Mouse (Mus musculus) cerebellum, adult 2 months (tissue): Measurements from ENCODE around the gene BC107364. TPM values are rescaled to one million over a fixed set of nuclear protein-coding genes. Genes with fewer than 3 reads are reported as not detected.
"Not testable (repeated sequence)": the region's sequence is repeated elsewhere in the genome, so short reads cannot be mapped to it uniquely, and the experiment has no call there.

Experiments used
- DNase-seq, 2 experiments: peaks; one replicate each; pipeline ENCODE4 v3.0.0; 2021
- H3K27ac ChIP-seq: fragments of 200-500 bp; 2 replicates; pipeline ENCODE4 v1.5.1; 2012; ENCODE audit warnings: low read length, control low read depth, inconsistent platforms; ENCODE audit not compliant: insufficient read depth
- H3K27me3 ChIP-seq: fragments of 200-500 bp; 2 replicates; pipeline ENCODE4 v1.6.1; 2012; ENCODE audit warnings: inconsistent platforms, mild to moderate bottlenecking, low read length, moderate library complexity; ENCODE audit not compliant: control insufficient read depth, insufficient read depth
- H3K4me1 ChIP-seq: fragments of 200-500 bp; 2 replicates; pipeline ENCODE4 v1.6.1; 2011; ENCODE audit warnings: low read length; ENCODE audit not compliant: control insufficient read depth, insufficient read depth
- H3K4me3 ChIP-seq: fragments of 200-500 bp; replicated peaks from 2 replicates; pipeline ENCODE3; 2011; ENCODE audit warnings: mild to moderate bottlenecking, low read depth, low read length, control low read depth; ENCODE audit not compliant: insufficient read depth
- CTCF ChIP-seq: fragments of 200-500 bp; IDR thresholded peaks from 2 replicates; pipeline ENCODE4 v1.5.1; 2011; ENCODE audit warnings: low read depth, mild to moderate bottlenecking, control low read depth, low read length, moderate library complexity, borderline replicate concordance; ENCODE audit not compliant: insufficient read depth
- POLR2A ChIP-seq: fragments of 200-500 bp; IDR thresholded peaks from 2 replicates; pipeline ENCODE4 v1.6.1; 2011; ENCODE audit warnings: low read length, control low read depth, borderline replicate concordance; ENCODE audit not compliant: insufficient read depth
- WGBS: fragments of 180-500 bp; shearing (Covaris S2); methylation state at CpG from one replicate; pipeline ENCODE4 v1.1.7; 2018; 5-methylcytosine and 5-hydroxymethylcytosine counted together
- polyA plus RNA-seq: library from polyadenylated mRNA; depleted of rRNA; stranded (reverse); fragments of >200 nt; gene quantifications from 2 replicates; pipeline ENCODE4 v1.2.3, GENCODE M21; 2012

Gene BC107364
- polyA plus RNA-seq, 1 experiment, result not detected

GRCm38 (mm10) chr3:96496216-96496615 is 44.1 kb upstream of the BC107364 start:
- no peak overlapping the region for H3K4me3 ChIP-seq
- TF ChIP-seq CTCF (no peak), POLR2A (no peak)
- 75% methylated on average over 7 of the region's 7 CpGs for WGBS
- no peak for DNase-seq
- no peak overlapping the region for H3K27ac ChIP-seq
- H3K27me3 ChIP-seq, result no peaks in the 10 kb centered on the region
- H3K4me1 ChIP-seq, result no peaks in the 10 kb centered on the region

DNA sequence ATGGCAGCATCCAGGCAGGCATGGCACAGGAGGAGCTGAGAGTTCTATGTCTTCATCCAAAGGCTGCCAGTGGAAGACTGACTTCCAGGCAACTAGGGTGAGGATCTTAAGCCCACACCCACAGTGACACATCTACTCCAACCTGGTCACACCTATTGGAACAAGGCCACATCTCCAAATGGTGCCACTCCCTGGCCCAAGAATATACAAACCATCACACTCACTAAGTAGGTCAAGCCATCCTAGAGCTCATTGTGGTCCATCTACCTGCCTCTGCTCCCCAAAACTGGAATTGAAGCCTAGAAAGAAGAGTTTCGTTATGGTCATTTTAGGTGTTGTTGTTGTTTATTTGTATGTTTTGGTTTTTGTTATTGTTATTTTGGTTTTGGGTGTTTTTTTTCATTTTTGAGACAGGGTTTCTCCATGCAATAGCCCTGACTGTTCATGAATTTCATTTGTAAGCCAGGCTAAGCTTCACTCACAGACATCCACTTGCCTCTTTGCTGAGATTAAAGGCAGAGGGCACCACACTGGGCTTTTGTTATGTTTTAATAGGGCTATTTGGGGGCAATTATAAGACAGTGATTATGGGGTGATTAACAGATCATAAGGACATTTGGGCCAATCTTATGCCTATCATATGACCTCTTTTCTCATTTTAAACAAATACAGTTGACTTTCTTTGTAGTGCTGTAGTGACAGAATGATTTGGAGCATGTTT is 43.5 kb upstream of the BC107364 start:
- Histone ChIP-seq H3K27ac (no peak overlapping the region), H3K27me3 (no peaks in the 10 kb centered on the region), H3K4me3 (no peak overlapping the region), H3K4me1 (no peaks in the 10 kb centered on the region)
- no peak for DNase-seq
- TF ChIP-seq POLR2A, result no peak
- no peak for TF ChIP-seq CTCF
- WGBS, result 100% methylated on average over 1 of the region's 1 CpGs

DNA sequence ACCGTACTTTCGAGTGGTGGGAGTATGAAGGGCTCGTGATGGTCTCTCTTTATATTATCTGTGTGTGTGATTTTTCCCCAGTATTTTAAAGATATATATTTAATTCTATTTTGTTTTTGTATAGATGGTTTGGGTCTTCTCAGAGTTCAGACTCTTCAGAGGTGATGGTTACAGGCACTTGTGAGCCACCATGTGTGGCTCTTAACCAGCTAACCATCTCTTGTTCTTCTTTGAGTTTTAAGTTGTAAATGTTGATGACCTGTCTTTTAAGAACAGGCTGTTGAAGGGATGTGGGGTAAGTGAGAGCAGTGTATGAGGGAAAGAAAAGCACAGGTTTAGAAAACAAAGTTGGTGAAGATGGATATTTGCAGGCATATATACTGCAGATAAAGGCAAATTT is 42.8 kb upstream of the BC107364 start:
- TF ChIP-seq POLR2A, result no peak
- no peak for TF ChIP-seq CTCF
- WGBS, result 97% methylated on average over 3 of the region's 3 CpGs
- Histone ChIP-seq H3K4me3 (no peak overlapping the region), H3K4me1 (no peaks in the 10 kb centered on the region), H3K27ac (no peak overlapping the region), H3K27me3 (no peaks in the 10 kb centered on the region)
- no peak for DNase-seq

GRCm38 (mm10) chr3:96494456-96494855 is 42.4 kb upstream of the BC107364 start:
- H3K27me3 ChIP-seq, result not testable (repeated sequence)
- WGBS, result over 99% methylated on average over 8 of the region's 11 CpGs

GRCm38 (mm10) chr3:96489636-96490035 is 37.5 kb upstream of the BC107364 start:
- peak in 1 of 2 experiments; percentile 41 for DNase-seq
- not testable (repeated sequence) for H3K27me3 ChIP-seq, H3K4me1 ChIP-seq, H3K4me3 ChIP-seq
- WGBS, result 28% methylated on average over 7 of the region's 8 CpGs
- H3K27ac ChIP-seq, result peak overlapping the region; percentile 93; the same call in 1 of the 2 replicates

More at GRCm38 (mm10) chr3:96494456-96494855, 42.4 kb upstream of the BC107364 start:
- not testable (repeated sequence) for DNase-seq, H3K4me3 ChIP-seq, H3K27ac ChIP-seq, H3K4me1 ChIP-seq

- Histone ChIP-seq H3K4me3 (peak overlapping the region; percentile 64), H3K27ac (peak overlapping the region; percentile 93; the same call in 1 of the 2 replicates)
- not testable (repeated sequence) for H3K27me3 ChIP-seq, H3K4me1 ChIP-seq
- 0% methylated on average over 9 of the region's 31 CpGs for WGBS
- DNase-seq, result peak; percentile 36 to 64
Observed at GRCm38 (mm10) chr3:96488907-96489629, 37.0 kb upstream of the BC107364 start.

DNA sequence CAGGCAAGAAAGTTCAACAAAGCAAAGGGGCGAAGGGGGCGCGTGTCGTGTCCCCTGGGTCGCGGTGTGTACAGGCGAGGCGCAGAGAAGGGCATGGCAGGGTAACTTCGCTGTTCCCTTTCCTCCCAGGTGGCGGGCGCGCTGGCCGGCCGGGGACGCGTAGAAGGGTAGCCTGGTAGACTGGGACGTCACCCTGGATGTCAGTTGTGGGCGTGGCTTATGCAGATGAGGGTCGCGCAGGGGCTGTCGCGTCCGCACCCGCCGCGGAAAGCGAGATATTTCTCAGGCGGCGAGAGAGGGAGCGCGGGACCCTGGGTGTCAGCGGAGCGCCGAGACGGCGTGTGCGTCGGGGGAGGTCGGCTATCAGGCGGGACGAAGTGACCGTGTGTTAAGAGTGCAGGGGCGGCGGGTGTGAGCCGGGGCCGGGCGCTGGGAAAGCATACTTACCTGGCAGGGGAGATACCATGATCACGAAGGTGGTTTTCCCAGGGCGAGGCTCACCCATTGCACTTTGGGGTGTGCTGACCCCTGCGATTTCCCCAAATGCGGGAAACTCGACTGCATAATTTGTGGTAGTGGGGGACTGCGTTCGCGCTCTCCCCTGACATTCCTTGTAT is 36.3 kb upstream of the BC107364 start:
- peak overlapping the region; percentile 86 for H3K4me3 ChIP-seq
- WGBS, result 0% methylated on average over 3 of the region's 55 CpGs
- not testable (repeated sequence) for H3K4me1 ChIP-seq, H3K27me3 ChIP-seq, DNase-seq
- peak overlapping the region; percentile 87 for H3K27ac ChIP-seq

GRCm38 (mm10) chr3:96487596-96488289 is 35.6 kb upstream of the BC107364 start:
- H3K4me1 ChIP-seq, result no peaks in the 10 kb centered on the region
- DNase-seq, result peak; percentile 51 to 63
- TF ChIP-seq CTCF, result peak; percentile 13; the same call in 1 of the 2 replicates
- no peak for TF ChIP-seq POLR2A
- H3K4me3 ChIP-seq, result peak overlapping the region; percentile 86
- 3% methylated on average over 26 of the region's 26 CpGs for WGBS
- H3K27ac ChIP-seq, result peak overlapping the region; percentile 87
- H3K27me3 ChIP-seq, result no peaks in the 10 kb centered on the region

- not testable (repeated sequence) for H3K27ac ChIP-seq, H3K27me3 ChIP-seq, DNase-seq, H3K4me1 ChIP-seq
- 8% methylated on average over 9 of the region's 38 CpGs for WGBS
- H3K4me3 ChIP-seq, result peak overlapping the region; percentile 54
Observed at GRCm38 (mm10) chr3:96486828-96487559, 34.9 kb upstream of the BC107364 start.

DNA sequence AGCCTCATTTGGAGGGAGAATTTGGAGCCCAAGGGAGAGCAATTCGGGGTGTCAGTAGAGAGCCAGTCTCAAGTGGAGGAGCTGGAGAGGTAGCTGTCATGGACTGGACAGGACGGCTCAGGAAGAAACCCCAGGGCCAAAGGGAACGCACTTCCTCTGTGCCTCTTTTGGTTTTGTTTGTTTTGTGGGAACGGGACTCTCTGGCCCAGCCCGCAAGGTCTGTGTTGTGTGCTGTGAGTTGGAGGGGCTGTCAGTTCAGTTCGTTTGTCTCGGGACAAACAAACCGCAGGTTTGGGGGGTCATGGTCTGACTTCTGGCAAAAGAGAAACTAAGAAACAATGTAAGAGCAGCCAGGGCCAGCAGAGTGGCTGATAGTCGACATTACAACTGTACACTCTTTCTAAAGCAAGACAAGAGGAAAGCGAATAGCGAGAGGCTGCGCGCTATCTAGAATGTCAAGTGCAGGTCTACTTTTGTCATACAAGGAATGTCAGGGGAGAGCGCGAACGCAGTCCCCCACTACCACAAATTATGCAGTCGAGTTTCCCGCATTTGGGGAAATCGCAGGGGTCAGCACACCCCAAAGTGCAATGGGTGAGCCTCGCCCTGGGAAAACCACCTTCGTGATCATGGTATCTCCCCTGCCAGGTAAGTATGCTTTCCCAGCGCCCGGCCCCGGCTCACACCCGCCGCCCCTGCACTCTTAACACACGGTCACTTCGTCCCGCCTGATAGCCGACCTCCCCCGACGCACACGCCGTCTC is 34.1 kb upstream of the BC107364 start:
- not testable (repeated sequence) for H3K27ac ChIP-seq, H3K4me3 ChIP-seq, H3K4me1 ChIP-seq, H3K27me3 ChIP-seq, DNase-seq
- 10% methylated on average over 5 of the region's 34 CpGs for WGBS
